Mouse (Mus musculus): ENCODE results near the gene Coro1a.

DNA sequence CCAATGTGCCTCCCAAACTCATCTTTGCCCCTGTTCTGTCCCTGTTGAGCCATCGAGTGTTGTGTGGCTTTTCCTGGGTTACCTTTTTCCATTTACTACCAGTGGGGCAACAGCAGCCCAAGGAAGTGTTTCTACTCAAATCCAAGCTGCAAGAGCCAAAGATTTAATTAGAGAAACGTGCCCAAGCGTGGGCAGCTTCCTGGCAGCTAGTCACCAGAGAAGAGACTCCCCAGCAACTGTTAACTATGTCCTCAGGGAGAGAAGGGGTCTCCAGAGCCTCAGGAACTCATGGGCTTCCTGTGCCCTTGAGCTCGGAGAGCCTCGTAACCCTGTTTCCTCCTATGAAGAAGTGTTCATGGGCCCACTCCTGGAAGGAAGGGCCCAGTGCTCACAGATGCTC is 33.4 kb upstream of the Coro1a start:
- TF ChIP-seq CTCF (conservative IDR thresholded peaks at IDR 0.05 in 1 of 2, IDR thresholded peaks at IDR 0.05 in 1 of 2; ENCODE audit: low read depth in 2 of 2, low read length in 2 of 2) (no peak), EP300 (IDR thresholded peaks at IDR 0.05; ENCODE audit: low read length) (no peak), POLR2A (IDR thresholded peaks at IDR 0.05; ENCODE audit: low read depth, low read length) (no peak), POLR2AphosphoS2 (IDR thresholded peaks at IDR 0.05; ENCODE audit: low read depth, low read length) (no peak), IRF4 (IDR thresholded peaks at IDR 0.05; ENCODE audit: low read depth, low read length) (no peak), TCF12 (IDR thresholded peaks at IDR 0.05; ENCODE audit: low read depth, low read length) (no peak), ELF1 (IDR thresholded peaks at IDR 0.05; ENCODE audit: low read depth, low read length) (no peak), MYC (IDR thresholded peaks at IDR 0.05; ENCODE audit: low read depth, low read length) (no peak)
